Mouse (Mus musculus): ENCODE results near the gene Neurog1. TPM values are rescaled to one million over a fixed set of nuclear protein-coding genes. Genes with fewer than 3 reads are reported as not detected.

Gene Neurog1
- total and polyA plus RNA-seq, 3 experiments, result not detected

DNA sequence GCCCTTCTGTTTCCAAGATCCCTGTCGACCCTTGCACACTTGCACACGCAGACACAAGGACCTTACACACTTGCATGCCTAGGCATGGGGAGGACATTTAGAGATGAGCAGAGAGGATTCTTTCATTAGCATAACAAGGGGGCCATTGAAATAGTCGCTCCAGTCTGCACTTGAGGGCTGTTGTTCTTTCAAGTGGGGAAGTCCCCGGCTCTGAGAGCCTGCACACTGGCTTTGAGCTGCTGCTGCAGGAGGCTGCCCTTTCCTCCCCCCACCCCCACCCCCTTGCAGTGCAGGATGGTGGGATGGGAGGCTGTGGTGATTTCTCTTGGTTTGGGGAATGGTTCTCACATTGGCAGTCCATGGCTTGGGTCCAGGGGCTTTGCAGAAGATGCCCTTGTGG is 35.9 kb downstream of the Neurog1 start:
- Histone ChIP-seq H3K27ac (ENCODE audit: control insufficient read depth, low read depth, low read length) (no peak overlapping the region), H3K4me3 (ENCODE audit: control insufficient read depth in 1 of 2, insufficient read depth in 1 of 2, low read depth in 2 of 2, low read length in 2 of 2) (no peak overlapping the region), H3K9ac (ENCODE audit: control insufficient read depth, low read depth, low read length, poor library complexity, severe bottlenecking) (no peak overlapping the region), H3K79me2 (ENCODE audit: control insufficient read depth, insufficient read depth, low read length, poor library complexity) (no peaks in the 10 kb centered on the region), H3K4me1 (ENCODE audit: control insufficient read depth in 1 of 2, insufficient read depth in 2 of 2, low read length in 2 of 2) (no peaks in the 10 kb centered on the region), H3K36me3 (ENCODE audit: control insufficient read depth in 1 of 2, insufficient read depth in 2 of 2, low read length in 2 of 2) (no peaks in the 10 kb centered on the region), H3K27me3 (ENCODE audit: control insufficient read depth in 1 of 2, insufficient read depth in 2 of 2, low read length in 2 of 2) (no peaks in the 10 kb centered on the region), H3K9me3 (replicated peaks; ENCODE audit: insufficient read depth, low read length) (no peaks in the 10 kb centered on the region)
- no peak for TF ChIP-seq ELF1 (IDR thresholded peaks at IDR 0.05; ENCODE audit: low read depth, low read length)
- TF ChIP-seq JUND (IDR thresholded peaks at IDR 0.05; ENCODE audit: low read depth, low read length), result no peak
- no peak for TF ChIP-seq POLR2AphosphoS2 (IDR thresholded peaks at IDR 0.05; ENCODE audit: low read length)
- TF ChIP-seq RCOR1 (IDR thresholded peaks at IDR 0.05; ENCODE audit: low read depth, low read length), result no peak
- TF ChIP-seq BHLHE40 (IDR thresholded peaks at IDR 0.05; ENCODE audit: borderline replicate concordance, low read depth, low read length), result no peak
- no peak for TF ChIP-seq CHD1 (IDR thresholded peaks at IDR 0.05; ENCODE audit: low read depth, low read length)
- no peak for TF ChIP-seq GABPA (IDR thresholded peaks at IDR 0.05; ENCODE audit: low read depth, low read length)
- TF ChIP-seq UBTF (IDR thresholded peaks at IDR 0.05; ENCODE audit: borderline replicate concordance, insufficient read depth, low read depth, low read length), result no peak
- DNase-seq (ENCODE audit: low read depth, low spot score), result no peak

DNA sequence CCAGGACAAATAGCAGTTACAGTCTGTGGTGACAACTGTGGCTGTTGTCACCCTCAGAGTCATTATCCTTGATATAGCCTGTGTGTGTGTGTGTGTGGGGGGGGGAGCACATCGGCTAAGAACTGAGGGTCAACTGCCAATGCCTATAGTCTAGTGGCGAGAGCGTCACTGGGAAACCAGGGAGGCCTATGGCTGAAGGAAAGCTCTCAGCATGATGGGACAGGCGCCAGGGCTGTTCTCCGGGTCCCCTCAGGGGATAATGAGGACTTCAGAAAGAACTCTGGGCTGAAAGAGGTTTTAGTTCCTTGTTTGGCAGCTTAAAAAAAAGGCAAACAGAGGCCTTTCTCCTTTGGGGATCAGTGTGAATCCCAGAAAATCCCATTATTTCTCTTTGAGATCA is 37.3 kb downstream of the Neurog1 start:
- H3K27ac ChIP-seq (ENCODE audit: control insufficient read depth, low read depth, low read length), result no peak overlapping the region
- H3K27me3 ChIP-seq (ENCODE audit: control insufficient read depth in 1 of 2, insufficient read depth in 2 of 2, low read length in 2 of 2), result no peaks in the 10 kb centered on the region
- no peak for TF ChIP-seq E2F4 (IDR thresholded peaks at IDR 0.05; ENCODE audit: borderline replicate concordance, low read depth, low read length)
- no peak for TF ChIP-seq ZMIZ1 (IDR thresholded peaks at IDR 0.05; ENCODE audit: low read depth, low read length)
- no peak for TF ChIP-seq SMC3 (IDR thresholded peaks at IDR 0.05; ENCODE audit: low read depth, low read length)
- TF ChIP-seq UBTF (IDR thresholded peaks at IDR 0.05; ENCODE audit: borderline replicate concordance, insufficient read depth, low read depth, low read length), result no peak
- TF ChIP-seq SIN3A (IDR thresholded peaks at IDR 0.05; ENCODE audit: low read length), result no peak
- TF ChIP-seq TBP (IDR thresholded peaks at IDR 0.05; ENCODE audit: low read depth, low read length), result no peak
- TF ChIP-seq MXI1 (IDR thresholded peaks at IDR 0.05; ENCODE audit: low read depth, low read length), result no peak
- no peak for TF ChIP-seq ELF1 (IDR thresholded peaks at IDR 0.05; ENCODE audit: low read depth, low read length)

DNA sequence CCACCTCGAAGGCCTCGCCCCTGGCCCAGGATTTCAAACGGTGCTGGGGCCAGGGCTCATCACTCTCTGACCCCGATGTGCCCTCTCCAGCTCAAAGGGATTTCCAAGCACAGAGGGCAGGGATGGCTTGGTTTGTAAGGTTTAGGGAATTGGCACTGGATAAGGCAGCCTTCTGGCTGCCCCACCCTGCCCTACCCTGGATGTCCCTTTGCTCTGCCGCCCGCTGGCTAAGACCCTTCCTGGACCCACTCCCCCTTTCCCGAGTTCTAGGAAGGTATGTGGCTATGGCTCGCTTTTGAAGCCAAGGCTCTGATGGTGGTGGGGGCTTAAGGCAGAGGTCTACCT is 42.9 kb downstream of the Neurog1 start:
- H3K9me3 ChIP-seq (replicated peaks; ENCODE audit: insufficient read depth, low read length), result no peaks in the 10 kb centered on the region
- no peak overlapping the region for H3K9ac ChIP-seq (ENCODE audit: control insufficient read depth, low read depth, low read length, poor library complexity, severe bottlenecking)
- H3K79me2 ChIP-seq (ENCODE audit: control insufficient read depth, insufficient read depth, low read length, poor library complexity), result no peaks in the 10 kb centered on the region
- H3K4me3 ChIP-seq (ENCODE audit: control insufficient read depth in 1 of 2, insufficient read depth in 1 of 2, low read depth in 2 of 2, low read length in 2 of 2), result no peak overlapping the region
- H3K27ac ChIP-seq (ENCODE audit: control insufficient read depth, low read depth, low read length), result no peak overlapping the region
- DNase-seq (ENCODE audit: low read depth, low spot score), result no peak
- no peaks in the 10 kb centered on the region for H3K36me3 ChIP-seq (ENCODE audit: control insufficient read depth in 1 of 2, insufficient read depth in 2 of 2, low read length in 2 of 2)
- H3K27me3 ChIP-seq (ENCODE audit: control insufficient read depth in 1 of 2, insufficient read depth in 2 of 2, low read length in 2 of 2), result no peaks in the 10 kb centered on the region
- H3K4me1 ChIP-seq (ENCODE audit: control insufficient read depth in 1 of 2, insufficient read depth in 2 of 2, low read length in 2 of 2), result no peaks in the 10 kb centered on the region
- no peak for TF ChIP-seq MEF2A (IDR thresholded peaks at IDR 0.05; ENCODE audit: extremely low read depth, insufficient replicate concordance, low read depth, low read length, poor library complexity, severe bottlenecking)
- TF ChIP-seq TBP (IDR thresholded peaks at IDR 0.05; ENCODE audit: low read depth, low read length), result no peak
- no peak for TF ChIP-seq EP300 (IDR thresholded peaks at IDR 0.05; ENCODE audit: low read depth in 1 of 2, low read length in 2 of 2)
- no peak for TF ChIP-seq MYC (IDR thresholded peaks at IDR 0.05; ENCODE audit: low read depth, low read length)
- no peak for TF ChIP-seq GABPA (IDR thresholded peaks at IDR 0.05; ENCODE audit: low read depth, low read length)
- no peak for TF ChIP-seq MXI1 (IDR thresholded peaks at IDR 0.05; ENCODE audit: low read depth, low read length)
- TF ChIP-seq ELF1 (IDR thresholded peaks at IDR 0.05; ENCODE audit: low read depth, low read length), result no peak
- TF ChIP-seq GATA1 (IDR thresholded peaks at IDR 0.05; ENCODE audit: low read depth, low read length), result no peak
- no peak for TF ChIP-seq E2F4 (IDR thresholded peaks at IDR 0.05; ENCODE audit: borderline replicate concordance, low read depth, low read length)
- no peak for TF ChIP-seq MAZ (IDR thresholded peaks at IDR 0.05; ENCODE audit: low read depth, low read length)
- no peak for TF ChIP-seq TCF12 (IDR thresholded peaks at IDR 0.05; ENCODE audit: low read depth, low read length)
- no peak for TF ChIP-seq ZNF384 (IDR thresholded peaks at IDR 0.05; ENCODE audit: low read depth, low read length)
- no peak for TF ChIP-seq RCOR1 (IDR thresholded peaks at IDR 0.05; ENCODE audit: low read depth, low read length)
- TF ChIP-seq POLR2AphosphoS5 (IDR thresholded peaks at IDR 0.05; ENCODE audit: borderline replicate concordance, low read depth, low read length), result no peak
- no peak for TF ChIP-seq HCFC1 (IDR thresholded peaks at IDR 0.05; ENCODE audit: low read depth, low read length)
- no peak for TF ChIP-seq CHD2 (IDR thresholded peaks at IDR 0.05; ENCODE audit: low read length)
- no peak for TF ChIP-seq JUND (IDR thresholded peaks at IDR 0.05; ENCODE audit: low read depth, low read length)
- TF ChIP-seq ZKSCAN1 (IDR thresholded peaks at IDR 0.05; ENCODE audit: low read depth, low read length), result no peak
- no peak for TF ChIP-seq TAL1 (IDR thresholded peaks at IDR 0.05; ENCODE audit: low read length)

More for the DNA sequence above, 37.3 kb downstream of the Neurog1 start:
- Histone ChIP-seq H3K4me1 (ENCODE audit: control insufficient read depth in 1 of 2, insufficient read depth in 2 of 2, low read length in 2 of 2) (no peaks in the 10 kb centered on the region), H3K9ac (ENCODE audit: control insufficient read depth, low read depth, low read length, poor library complexity, severe bottlenecking) (no peak overlapping the region), H3K4me3 (ENCODE audit: control insufficient read depth in 1 of 2, insufficient read depth in 1 of 2, low read depth in 2 of 2, low read length in 2 of 2) (no peak overlapping the region), H3K36me3 (ENCODE audit: control insufficient read depth in 1 of 2, insufficient read depth in 2 of 2, low read length in 2 of 2) (no peaks in the 10 kb centered on the region), H3K79me2 (ENCODE audit: control insufficient read depth, insufficient read depth, low read length, poor library complexity) (no peaks in the 10 kb centered on the region), H3K9me3 (replicated peaks; ENCODE audit: insufficient read depth, low read length) (no peaks in the 10 kb centered on the region)
- no peak for DNase-seq (ENCODE audit: low read depth, low spot score)
